Mouse (Mus musculus): Measurements from ENCODE around the gene Lnx1. TPM values are rescaled to one million over a fixed set of nuclear protein-coding genes. Genes with fewer than 3 reads are reported as not detected.

The Lnx1 gene
- polyA plus RNA-seq, 1 experiment: 7.4 TPM

GRCm38 (mm10) chr5:74634391-74634790, 68.3 kb downstream of the Lnx1 start:
- Histone ChIP-seq H3K9ac (ENCODE audit: low read depth, poor library complexity, severe bottlenecking) (no peak overlapping the region), H3K9me3 (replicated peaks; ENCODE audit: control insufficient read depth, insufficient read depth, low read length, poor library complexity, severe bottlenecking) (no peaks in the 10 kb centered on the region), H3K27me3 (ENCODE audit: control insufficient read depth, insufficient read depth, low read length, poor library complexity, severe bottlenecking) (no peaks in the 10 kb centered on the region), H3K36me3 (ENCODE audit: control insufficient read depth, insufficient read depth, low read length, poor library complexity, severe bottlenecking) (no peaks in the 10 kb centered on the region), H3K4me3 (ENCODE audit: low read depth, low read length) (no peak overlapping the region), H3K27ac (ENCODE audit: insufficient read depth, low read length) (no peak overlapping the region), H3K4me1 (ENCODE audit: control insufficient read depth, insufficient read depth, low read length) (no peaks in the 10 kb centered on the region)
- TF ChIP-seq CTCF (IDR thresholded peaks at IDR 0.05; ENCODE audit: low read depth, low read length) (no peak), EP300 (IDR thresholded peaks at IDR 0.05; ENCODE audit: insufficient read depth, low read depth, low read length) (no peak), POLR2A (IDR thresholded peaks at IDR 0.05; ENCODE audit: insufficient read depth, low read length) (no peak)

GRCm38 (mm10) chr5:74633453-74633852, 69.3 kb downstream of the Lnx1 start:
- no peaks in the 10 kb centered on the region for H3K9me3 ChIP-seq (replicated peaks; ENCODE audit: control insufficient read depth, insufficient read depth, low read length, poor library complexity, severe bottlenecking)
- no peak for TF ChIP-seq CTCF (IDR thresholded peaks at IDR 0.05; ENCODE audit: low read depth, low read length)
- no peak for TF ChIP-seq POLR2A (IDR thresholded peaks at IDR 0.05; ENCODE audit: insufficient read depth, low read length)
- no peak for TF ChIP-seq EP300 (IDR thresholded peaks at IDR 0.05; ENCODE audit: insufficient read depth, low read depth, low read length)
- H3K4me1 ChIP-seq (ENCODE audit: control insufficient read depth, insufficient read depth, low read length): no peaks in the 10 kb centered on the region
- no peak overlapping the region for H3K27ac ChIP-seq (ENCODE audit: insufficient read depth, low read length)
- no peaks in the 10 kb centered on the region for H3K36me3 ChIP-seq (ENCODE audit: control insufficient read depth, insufficient read depth, low read length, poor library complexity, severe bottlenecking)
- no peaks in the 10 kb centered on the region for H3K27me3 ChIP-seq (ENCODE audit: control insufficient read depth, insufficient read depth, low read length, poor library complexity, severe bottlenecking)
- no peak overlapping the region for H3K4me3 ChIP-seq (ENCODE audit: low read depth, low read length)
- no peak overlapping the region for H3K9ac ChIP-seq (ENCODE audit: low read depth, poor library complexity, severe bottlenecking)

- Histone ChIP-seq H3K9me3 (replicated peaks; ENCODE audit: control insufficient read depth, insufficient read depth, low read length, poor library complexity, severe bottlenecking) (no peaks in the 10 kb centered on the region), H3K4me1 (ENCODE audit: control insufficient read depth, insufficient read depth, low read length) (no peaks in the 10 kb centered on the region), H3K36me3 (ENCODE audit: control insufficient read depth, insufficient read depth, low read length, poor library complexity, severe bottlenecking) (no peaks in the 10 kb centered on the region), H3K9ac (ENCODE audit: low read depth, poor library complexity, severe bottlenecking) (no peak overlapping the region), H3K27ac (ENCODE audit: insufficient read depth, low read length) (no peak overlapping the region), H3K4me3 (ENCODE audit: low read depth, low read length) (no peak overlapping the region), H3K27me3 (ENCODE audit: control insufficient read depth, insufficient read depth, low read length, poor library complexity, severe bottlenecking) (no peaks in the 10 kb centered on the region)
- TF ChIP-seq POLR2A (IDR thresholded peaks at IDR 0.05; ENCODE audit: insufficient read depth, low read length) (no peak), CTCF (IDR thresholded peaks at IDR 0.05; ENCODE audit: low read depth, low read length) (no peak), EP300 (IDR thresholded peaks at IDR 0.05; ENCODE audit: insufficient read depth, low read depth, low read length) (no peak)
Measured at GRCm38 (mm10) chr5:74632369-74633114, 70.2 kb downstream of the Lnx1 start.

GRCm38 (mm10) chr5:74628001-74628400, 74.7 kb downstream of the Lnx1 start:
- Histone ChIP-seq H3K9ac (ENCODE audit: low read depth, poor library complexity, severe bottlenecking) (no peak overlapping the region), H3K9me3 (replicated peaks; ENCODE audit: control insufficient read depth, insufficient read depth, low read length, poor library complexity, severe bottlenecking) (no peaks in the 10 kb centered on the region), H3K4me3 (ENCODE audit: low read depth, low read length) (no peak overlapping the region), H3K4me1 (ENCODE audit: control insufficient read depth, insufficient read depth, low read length) (no peaks in the 10 kb centered on the region), H3K36me3 (ENCODE audit: control insufficient read depth, insufficient read depth, low read length, poor library complexity, severe bottlenecking) (no peaks in the 10 kb centered on the region), H3K27me3 (ENCODE audit: control insufficient read depth, insufficient read depth, low read length, poor library complexity, severe bottlenecking) (no peaks in the 10 kb centered on the region), H3K27ac (ENCODE audit: insufficient read depth, low read length) (no peak overlapping the region)
- no peak for TF ChIP-seq POLR2A (IDR thresholded peaks at IDR 0.05; ENCODE audit: insufficient read depth, low read length)
- no peak for TF ChIP-seq EP300 (IDR thresholded peaks at IDR 0.05; ENCODE audit: insufficient read depth, low read depth, low read length)
- TF ChIP-seq CTCF (IDR thresholded peaks at IDR 0.05; ENCODE audit: low read depth, low read length): no peak

GRCm38 (mm10) chr5:74624385-74624784, 78.3 kb downstream of the Lnx1 start:
- TF ChIP-seq POLR2A (IDR thresholded peaks at IDR 0.05; ENCODE audit: insufficient read depth, low read length) (no peak), CTCF (IDR thresholded peaks at IDR 0.05; ENCODE audit: low read depth, low read length) (no peak), EP300 (IDR thresholded peaks at IDR 0.05; ENCODE audit: insufficient read depth, low read depth, low read length) (no peak)

GRCm38 (mm10) chr5:74623316-74624000, 79.3 kb downstream of the Lnx1 start:
- no peaks in the 10 kb centered on the region for H3K9me3 ChIP-seq (replicated peaks; ENCODE audit: control insufficient read depth, insufficient read depth, low read length, poor library complexity, severe bottlenecking)
- H3K9ac ChIP-seq (ENCODE audit: low read depth, poor library complexity, severe bottlenecking): no peak overlapping the region
- no peaks in the 10 kb centered on the region for H3K4me1 ChIP-seq (ENCODE audit: control insufficient read depth, insufficient read depth, low read length)
- H3K27me3 ChIP-seq (ENCODE audit: control insufficient read depth, insufficient read depth, low read length, poor library complexity, severe bottlenecking): no peaks in the 10 kb centered on the region
- no peaks in the 10 kb centered on the region for H3K36me3 ChIP-seq (ENCODE audit: control insufficient read depth, insufficient read depth, low read length, poor library complexity, severe bottlenecking)
- TF ChIP-seq EP300 (IDR thresholded peaks at IDR 0.05; ENCODE audit: insufficient read depth, low read depth, low read length): no peak
- no peak for TF ChIP-seq CTCF (IDR thresholded peaks at IDR 0.05; ENCODE audit: low read depth, low read length)
- TF ChIP-seq POLR2A (IDR thresholded peaks at IDR 0.05; ENCODE audit: insufficient read depth, low read length): no peak
- no peak overlapping the region for H3K4me3 ChIP-seq (ENCODE audit: low read depth, low read length)
- no peak overlapping the region for H3K27ac ChIP-seq (ENCODE audit: insufficient read depth, low read length)

More at GRCm38 (mm10) chr5:74624385-74624784, 78.3 kb downstream of the Lnx1 start:
- Histone ChIP-seq H3K27me3 (ENCODE audit: control insufficient read depth, insufficient read depth, low read length, poor library complexity, severe bottlenecking) (no peaks in the 10 kb centered on the region), H3K9ac (ENCODE audit: low read depth, poor library complexity, severe bottlenecking) (no peak overlapping the region), H3K36me3 (ENCODE audit: control insufficient read depth, insufficient read depth, low read length, poor library complexity, severe bottlenecking) (no peaks in the 10 kb centered on the region), H3K9me3 (replicated peaks; ENCODE audit: control insufficient read depth, insufficient read depth, low read length, poor library complexity, severe bottlenecking) (no peaks in the 10 kb centered on the region), H3K4me3 (ENCODE audit: low read depth, low read length) (no peak overlapping the region), H3K27ac (ENCODE audit: insufficient read depth, low read length) (no peak overlapping the region), H3K4me1 (ENCODE audit: control insufficient read depth, insufficient read depth, low read length) (no peaks in the 10 kb centered on the region)

Data from ES-Bruce4 (cell line).